Mouse (Mus musculus) limb, embryonic 14.5 days (tissue): Measurements from ENCODE around the gene Rps18. TPM values are rescaled to one million over a fixed set of nuclear protein-coding genes. Genes with fewer than 3 reads are reported as not detected.

Experiments
- ATAC-seq: fragments of 200-750 bp; cut with Nextera tagmentation; 2 replicates; pipeline ENCODE4 v1.8.0; 2017; ENCODE audit warnings: low read depth, moderate number of reproducible peaks, moderate TSS enrichment; ENCODE audit not compliant: low FRiP score
- DNase-seq: peaks from one replicate; pipeline ENCODE4 v3.0.0-alpha.2; 2015; ENCODE audit warnings: low spot score
- H3K27ac ChIP-seq: fragments of 300-500 bp; sonication (generic); replicated peaks from 2 replicates; pipeline ENCODE4 v1.5.1; 2014; ENCODE audit warnings: low read depth, mild to moderate bottlenecking, low read length, moderate library complexity, mixed read lengths
- H3K27me3 ChIP-seq: fragments of 300-500 bp; sonication (generic); 2 replicates; pipeline ENCODE4 v1.6.1; 2014; ENCODE audit warnings: low read length, mixed read lengths; ENCODE audit not compliant: control insufficient read depth, insufficient read depth
- H3K36me3 ChIP-seq: fragments of 300-500 bp; sonication (generic); 2 replicates; pipeline ENCODE4 v1.6.1; 2014; ENCODE audit warnings: mild to moderate bottlenecking, low read length, moderate library complexity, mixed read lengths; ENCODE audit not compliant: control insufficient read depth, insufficient read depth
- H3K4me1 ChIP-seq: fragments of 300-500 bp; sonication (generic); 2 replicates; pipeline ENCODE4 v1.6.1; 2014; ENCODE audit warnings: antibody characterized with exemption, low read length, mixed read lengths; ENCODE audit not compliant: control insufficient read depth, insufficient read depth
- H3K4me2 ChIP-seq: fragments of 300-500 bp; sonication (generic); replicated peaks from 2 replicates; pipeline ENCODE4 v1.6.1; 2014; ENCODE audit warnings: low read depth, mild to moderate bottlenecking, low read length, moderate library complexity; ENCODE audit not compliant: severe bottlenecking
- H3K4me3 ChIP-seq: fragments of 300-500 bp; sonication (generic); replicated peaks from 2 replicates; pipeline ENCODE4 v1.5.1; 2014; ENCODE audit warnings: low read length
- H3K9ac ChIP-seq: fragments of 300-500 bp; sonication (generic); 2 replicates; pipeline ENCODE4 v1.6.1; 2014; ENCODE audit warnings: mild to moderate bottlenecking, low read depth, low read length, moderate library complexity; ENCODE audit not compliant: severe bottlenecking
- H3K9me3 ChIP-seq: fragments of 300-500 bp; sonication (generic); 2 replicates; pipeline ENCODE4 v1.6.1; 2016; ENCODE audit warnings: low read length; ENCODE audit not compliant: control insufficient read depth
- POLR2A ChIP-seq: fragments of 200-500 bp; IDR thresholded peaks from 2 replicates; pipeline ENCODE4 v1.8.0; 2012; ENCODE audit warnings: inconsistent platforms, mild to moderate bottlenecking, moderate library complexity, borderline replicate concordance; ENCODE audit not compliant: insufficient read depth, insufficient read length; ENCODE audit errors: extremely low read depth
- WGBS: fragments of 180-500 bp; shearing (Covaris S2); extraction: QIAGEN DNeasy Blood & Tissue Kit; methylation state at CpG from one replicate; pipeline ENCODE4 v1.1.7; 2014; 5-methylcytosine and 5-hydroxymethylcytosine counted together
- polyA plus RNA-seq, 2 experiments: library from polyadenylated mRNA; depleted of rRNA in 1 of 2; stranded (reverse) in 1 of 2; unstranded in 1 of 2; fragments of >200 nt; fragmentation: Nextera tagmentation in 1 of 2; extraction: Ambion mirVana in 1 of 2; gene quantifications; 2 replicates each; pipeline versions ENCODE4 v1.2.1 to v1.2.3; 2012 to 2014

The Rps18 gene
- polyA plus RNA-seq, 2 experiments, result 1,284 to 2,245 TPM

GRCm38 (mm10) chr17:33902491-33902890 lies 53.3 kb downstream of the Rps18 start:
- 86% methylated on average over 7 of the region's 7 CpGs for WGBS
- ATAC-seq, result no peak

GRCm38 (mm10) chr17:33902079-33902478 lies 53.7 kb downstream of the Rps18 start:
- ATAC-seq (no peak), DNase-seq (no peak)
- Histone ChIP-seq H3K4me2 (no peak overlapping the region), H3K9me3 (no peaks in the 10 kb centered on the region), H3K36me3 (no peaks in the 10 kb centered on the region), H3K27me3 (no peaks in the 10 kb centered on the region), H3K4me3 (no peak overlapping the region), H3K27ac (no peak overlapping the region), H3K9ac (no peak overlapping the region), H3K4me1 (no peaks in the 10 kb centered on the region)
- no peak for TF ChIP-seq POLR2A
- 35% methylated on average over 4 of the region's 4 CpGs for WGBS

More at GRCm38 (mm10) chr17:33902491-33902890, 53.3 kb downstream of the Rps18 start:
- Histone ChIP-seq H3K9me3 (no peaks in the 10 kb centered on the region), H3K9ac (no peak overlapping the region), H3K27ac (no peak overlapping the region), H3K4me3 (no peak overlapping the region), H3K4me2 (no peak overlapping the region), H3K27me3 (no peaks in the 10 kb centered on the region), H3K4me1 (no peaks in the 10 kb centered on the region), H3K36me3 (no peaks in the 10 kb centered on the region)
- no peak for DNase-seq
- TF ChIP-seq POLR2A, result no peak

Other genes starting within 250 kb of the Rps18 start
Only the 30 nearest of the 33 such genes appear.
- 312 and 394 TPM in 2 replicates for gene Rab11b, start 195.5 kb downstream of the Rps18 start, polyA plus RNA-seq (2012; rRNA removed)
- gene Rab11b, start 195.5 kb downstream of the Rps18 start, polyA plus RNA-seq (2014; fragmentation: Nextera tagmentation; extraction: Ambion mirVana), result 192 and 221 TPM in 2 replicates
- gene Angptl4, start 174.2 kb downstream of the Rps18 start, polyA plus RNA-seq (2012; rRNA removed), result 29.7 and 32.6 TPM in 2 replicates
- 44.2 and 61.1 TPM in 2 replicates for gene Angptl4, start 174.2 kb downstream of the Rps18 start, polyA plus RNA-seq (2014; fragmentation: Nextera tagmentation; extraction: Ambion mirVana)
- gene Kank3, start 145.5 kb downstream of the Rps18 start, polyA plus RNA-seq (2012; rRNA removed), result 45.3 and 52.3 TPM in 2 replicates
- gene Kank3, start 145.5 kb downstream of the Rps18 start, polyA plus RNA-seq (2014; fragmentation: Nextera tagmentation; extraction: Ambion mirVana), result 31.1 and 32.1 TPM in 2 replicates
- gene Rps28, start 131.4 kb downstream of the Rps18 start, polyA plus RNA-seq (2012; rRNA removed), result 1,470 and 1,488 TPM in 2 replicates
- gene Rps28, start 131.4 kb downstream of the Rps18 start, polyA plus RNA-seq (2014; fragmentation: Nextera tagmentation; extraction: Ambion mirVana), result 1,253 and 1,319 TPM in 2 replicates
- gene Ndufa7, start 131.4 kb downstream of the Rps18 start, polyA plus RNA-seq (2012; rRNA removed), result 302 and 363 TPM in 2 replicates
- 505 and 530 TPM in 2 replicates for gene Ndufa7, start 131.4 kb downstream of the Rps18 start, polyA plus RNA-seq (2014; fragmentation: Nextera tagmentation; extraction: Ambion mirVana)
- 42.9 and 45.9 TPM in 2 replicates for gene Cd320, start 112.9 kb downstream of the Rps18 start, polyA plus RNA-seq (2012; rRNA removed)
- 57.9 and 59.4 TPM in 2 replicates for gene Cd320, start 112.9 kb downstream of the Rps18 start, polyA plus RNA-seq (2014; fragmentation: Nextera tagmentation; extraction: Ambion mirVana)
- not detected in 2 replicates for gene Gm7029, start 82.2 kb downstream of the Rps18 start, polyA plus RNA-seq (2012; rRNA removed)
- not detected in 2 replicates for gene Gm7029, start 82.2 kb downstream of the Rps18 start, polyA plus RNA-seq (2014; fragmentation: Nextera tagmentation; extraction: Ambion mirVana)
- gene Kifc1, start 65.3 kb downstream of the Rps18 start, polyA plus RNA-seq (2012; rRNA removed), result 58.8 and 60.6 TPM in 2 replicates
- 6.2 and 6.7 TPM in 2 replicates for gene Kifc1, start 65.3 kb downstream of the Rps18 start, polyA plus RNA-seq (2014; fragmentation: Nextera tagmentation; extraction: Ambion mirVana)
- gene Platr17, start 50.9 kb downstream of the Rps18 start, polyA plus RNA-seq (2012; rRNA removed), result 0.34 and 0.49 TPM in 2 replicates
- 0.32 and 0.40 TPM in 2 replicates for gene Platr17, start 50.9 kb downstream of the Rps18 start, polyA plus RNA-seq (2014; fragmentation: Nextera tagmentation; extraction: Ambion mirVana)
- 46.1 and 53.6 TPM in 2 replicates for gene Daxx, start 46.6 kb downstream of the Rps18 start, polyA plus RNA-seq (2012; rRNA removed)
- gene Daxx, start 46.6 kb downstream of the Rps18 start, polyA plus RNA-seq (2014; fragmentation: Nextera tagmentation; extraction: Ambion mirVana), result 40.5 and 44.1 TPM in 2 replicates
- gene Tapbp, start 40.1 kb downstream of the Rps18 start, polyA plus RNA-seq (2012; rRNA removed), result 18.7 and 23.8 TPM in 2 replicates
- gene Tapbp, start 40.1 kb downstream of the Rps18 start, polyA plus RNA-seq (2014; fragmentation: Nextera tagmentation; extraction: Ambion mirVana), result 28.9 and 30.5 TPM in 2 replicates
- 27.9 and 34.0 TPM in 2 replicates for gene Zbtb22, start 40.1 kb downstream of the Rps18 start, polyA plus RNA-seq (2012; rRNA removed)
- 10.1 and 10.8 TPM in 2 replicates for gene Zbtb22, start 40.1 kb downstream of the Rps18 start, polyA plus RNA-seq (2014; fragmentation: Nextera tagmentation; extraction: Ambion mirVana)
- 193 and 265 TPM in 2 replicates for gene Rgl2, start 26.5 kb downstream of the Rps18 start, polyA plus RNA-seq (2012; rRNA removed)
- gene Rgl2, start 26.5 kb downstream of the Rps18 start, polyA plus RNA-seq (2014; fragmentation: Nextera tagmentation; extraction: Ambion mirVana), result 48.7 and 51.8 TPM in 2 replicates
- gene Pfdn6, start 15.7 kb downstream of the Rps18 start, polyA plus RNA-seq (2012; rRNA removed), result 53.6 and 104 TPM in 2 replicates
- gene Pfdn6, start 15.7 kb downstream of the Rps18 start, polyA plus RNA-seq (2014; fragmentation: Nextera tagmentation; extraction: Ambion mirVana), result 135 and 142 TPM in 2 replicates
- 30.5 and 30.9 TPM in 2 replicates for gene Wdr46, start 15.3 kb downstream of the Rps18 start, polyA plus RNA-seq (2012; rRNA removed)
- 21.6 and 25.0 TPM in 2 replicates for gene Wdr46, start 15.3 kb downstream of the Rps18 start, polyA plus RNA-seq (2014; fragmentation: Nextera tagmentation; extraction: Ambion mirVana)
- 7.7 and 9.3 TPM in 2 replicates for gene B3galt4, start 4.5 kb downstream of the Rps18 start, polyA plus RNA-seq (2012; rRNA removed)
- gene B3galt4, start 4.5 kb downstream of the Rps18 start, polyA plus RNA-seq (2014; fragmentation: Nextera tagmentation; extraction: Ambion mirVana), result 4.0 and 6.6 TPM in 2 replicates
- gene Vps52, start 189 bp downstream of the Rps18 start, polyA plus RNA-seq (2012; rRNA removed), result 48.8 and 62.7 TPM in 2 replicates
- gene Vps52, start 189 bp downstream of the Rps18 start, polyA plus RNA-seq (2014; fragmentation: Nextera tagmentation; extraction: Ambion mirVana), result 38.6 and 43.4 TPM in 2 replicates
- 27.0 and 31.5 TPM in 2 replicates for gene H2-K1, start 44.3 kb upstream of the Rps18 start, polyA plus RNA-seq (2012; rRNA removed)
- 17.7 and 25.5 TPM in 2 replicates for gene H2-K1, start 44.3 kb upstream of the Rps18 start, polyA plus RNA-seq (2014; fragmentation: Nextera tagmentation; extraction: Ambion mirVana)
- 54.0 and 81.7 TPM in 2 replicates for gene Ring1, start 68.7 kb upstream of the Rps18 start, polyA plus RNA-seq (2012; rRNA removed)
- gene Ring1, start 68.7 kb upstream of the Rps18 start, polyA plus RNA-seq (2014; fragmentation: Nextera tagmentation; extraction: Ambion mirVana), result 7.0 and 8.4 TPM in 2 replicates
- gene H2-Ke6, start 72.1 kb upstream of the Rps18 start, polyA plus RNA-seq (2012; rRNA removed), result 104 and 109 TPM in 2 replicates
- gene H2-Ke6, start 72.1 kb upstream of the Rps18 start, polyA plus RNA-seq (2014; fragmentation: Nextera tagmentation; extraction: Ambion mirVana), result 46.4 and 48.1 TPM in 2 replicates
- 197 and 283 TPM in 2 replicates for gene Slc39a7, start 75.7 kb upstream of the Rps18 start, polyA plus RNA-seq (2012; rRNA removed)
- 132 and 133 TPM in 2 replicates for gene Slc39a7, start 75.7 kb upstream of the Rps18 start, polyA plus RNA-seq (2014; fragmentation: Nextera tagmentation; extraction: Ambion mirVana)
- 83.2 and 98.9 TPM in 2 replicates for gene Rxrb, start 75.8 kb upstream of the Rps18 start, polyA plus RNA-seq (2012; rRNA removed)
- gene Rxrb, start 75.8 kb upstream of the Rps18 start, polyA plus RNA-seq (2014; fragmentation: Nextera tagmentation; extraction: Ambion mirVana), result 29.2 and 33.6 TPM in 2 replicates
- gene Col11a2, start 83.4 kb upstream of the Rps18 start, polyA plus RNA-seq (2012; rRNA removed), result 201 and 242 TPM in 2 replicates
- gene Col11a2, start 83.4 kb upstream of the Rps18 start, polyA plus RNA-seq (2014; fragmentation: Nextera tagmentation; extraction: Ambion mirVana), result 71.6 and 72.1 TPM in 2 replicates
- 1.0 and 1.7 TPM in 2 replicates for gene H2-Oa, start 136.3 kb upstream of the Rps18 start, polyA plus RNA-seq (2012; rRNA removed)
- gene H2-Oa, start 136.3 kb upstream of the Rps18 start, polyA plus RNA-seq (2014; fragmentation: Nextera tagmentation; extraction: Ambion mirVana), result 0.70 and 0.85 TPM in 2 replicates
- gene H2-DMa, start 163.5 kb upstream of the Rps18 start, polyA plus RNA-seq (2012; rRNA removed), result 13.1 and 20.2 TPM in 2 replicates
- gene H2-DMa, start 163.5 kb upstream of the Rps18 start, polyA plus RNA-seq (2014; fragmentation: Nextera tagmentation; extraction: Ambion mirVana), result 16.8 and 19.0 TPM in 2 replicates
- gene Brd2, start 166.6 kb upstream of the Rps18 start, polyA plus RNA-seq (2012; rRNA removed), result 197 and 217 TPM in 2 replicates
- gene Brd2, start 166.6 kb upstream of the Rps18 start, polyA plus RNA-seq (2014; fragmentation: Nextera tagmentation; extraction: Ambion mirVana), result 121 and 141 TPM in 2 replicates
- gene H2-DMb2, start 187.3 kb upstream of the Rps18 start, polyA plus RNA-seq (2012; rRNA removed), result 0.31 and 0.54 TPM in 2 replicates
- 0.23 and 0.36 TPM in 2 replicates for gene H2-DMb2, start 187.3 kb upstream of the Rps18 start, polyA plus RNA-seq (2014; fragmentation: Nextera tagmentation; extraction: Ambion mirVana)
- 4.2 and 6.9 TPM in 2 replicates for gene H2-DMb1, start 197.1 kb upstream of the Rps18 start, polyA plus RNA-seq (2012; rRNA removed)
- 2.4 and 2.7 TPM in 2 replicates for gene H2-DMb1, start 197.1 kb upstream of the Rps18 start, polyA plus RNA-seq (2014; fragmentation: Nextera tagmentation; extraction: Ambion mirVana)
- gene Tap1, start 231.6 kb upstream of the Rps18 start, polyA plus RNA-seq (2012; rRNA removed), result 11.0 and 12.1 TPM in 2 replicates
- 11.2 and 14.2 TPM in 2 replicates for gene Tap1, start 231.6 kb upstream of the Rps18 start, polyA plus RNA-seq (2014; fragmentation: Nextera tagmentation; extraction: Ambion mirVana)
- 2.2 and 3.7 TPM in 2 replicates for gene Psmb9, start 231.8 kb upstream of the Rps18 start, polyA plus RNA-seq (2012; rRNA removed)
- gene Psmb9, start 231.8 kb upstream of the Rps18 start, polyA plus RNA-seq (2014; fragmentation: Nextera tagmentation; extraction: Ambion mirVana), result 3.4 and 3.9 TPM in 2 replicates